Mouse (Mus musculus) megakaryocyte progenitor cell, adult 5-6 weeks (primary cell): ENCODE measurements around the gene Wipf1. TPM values are rescaled to one million over a fixed set of nuclear protein-coding genes. Genes with fewer than 3 reads are reported as not detected.

Experiments used
- ATAC-seq: replicated peaks from 2 replicates; pipeline ENCODE4 v1.8.0; 2016; ENCODE audit warnings: mild to moderate bottlenecking, moderate TSS enrichment, inconsistent platforms; ENCODE audit not compliant: poor library complexity
- total RNA-seq, 2 experiments: library from RNA; stranded (forward) in 1 of 2; stranded (reverse) in 1 of 2; fragments of 157-497, 149-512 nt in 1 of 2; fragments of 200-1000 nt in 1 of 2; gene quantifications; 2 replicates each; pipeline versions ENCODE4 v1.2.3 to v1.2.4; 2015 to 2017

Wipf1 gene
- total RNA-seq, 2 experiments from 2014 or later = 13.7 to 39.1 TPM

GRCm38 (mm10) chr2:73475519-73475918 is 54.0 kb downstream of the Wipf1 start:
- ATAC-seq = peak; percentile 89

GRCm38 (mm10) chr2:73472130-73472529 is 57.4 kb downstream of the Wipf1 start:
- no peak for ATAC-seq

- peak; percentile 91 for ATAC-seq
Measured at GRCm38 (mm10) chr2:73470146-73470630, 59.3 kb downstream of the Wipf1 start.

- no peak for ATAC-seq
Measured at GRCm38 (mm10) chr2:73469552-73469951, 60.0 kb downstream of the Wipf1 start.

GRCm38 (mm10) chr2:73468993-73469392 is 60.5 kb downstream of the Wipf1 start:
- no peak for ATAC-seq

GRCm38 (mm10) chr2:73467071-73467851 is 62.3 kb downstream of the Wipf1 start:
- ATAC-seq = peak; percentile 40

- ATAC-seq = no peak
Measured at GRCm38 (mm10) chr2:73466481-73466880, 63.1 kb downstream of the Wipf1 start.

- peak; percentile 61 for ATAC-seq
Measured at GRCm38 (mm10) chr2:73463431-73464194, 65.9 kb downstream of the Wipf1 start.

- peak; percentile 27; the same call in 1 of the 2 replicates for ATAC-seq
Measured at GRCm38 (mm10) chr2:73462757-73463339, 66.7 kb downstream of the Wipf1 start.

GRCm38 (mm10) chr2:73462265-73462664 is 67.3 kb downstream of the Wipf1 start:
- ATAC-seq = peak; percentile 45

GRCm38 (mm10) chr2:73460168-73460567 is 69.4 kb downstream of the Wipf1 start:
- ATAC-seq = no peak

- no peak for ATAC-seq
Measured at GRCm38 (mm10) chr2:73459607-73460153, 69.9 kb downstream of the Wipf1 start.

- ATAC-seq = no peak
Measured at GRCm38 (mm10) chr2:73456886-73457285, 72.6 kb downstream of the Wipf1 start.

GRCm38 (mm10) chr2:73456154-73456553 is 73.4 kb downstream of the Wipf1 start:
- ATAC-seq = no peak

GRCm38 (mm10) chr2:73455541-73455940 is 74.0 kb downstream of the Wipf1 start:
- peak; percentile 43 for ATAC-seq

GRCm38 (mm10) chr2:73454682-73455081 is 74.9 kb downstream of the Wipf1 start:
- no peak for ATAC-seq

GRCm38 (mm10) chr2:73454186-73454585 is 75.3 kb downstream of the Wipf1 start:
- no peak for ATAC-seq

- peak; percentile 82 for ATAC-seq
Measured at GRCm38 (mm10) chr2:73453717-73454116, 75.8 kb downstream of the Wipf1 start.

- ATAC-seq = no peak
Measured at GRCm38 (mm10) chr2:73453085-73453484, 76.4 kb downstream of the Wipf1 start.

- peak; percentile 27 for ATAC-seq
Measured at GRCm38 (mm10) chr2:73452556-73452955, 77.0 kb downstream of the Wipf1 start.

GRCm38 (mm10) chr2:73451541-73451940 is 78.0 kb downstream of the Wipf1 start:
- no peak for ATAC-seq
